Mouse (Mus musculus) CD8-positive naive resting alpha-beta T cell, adult 2 months (primary cell): ENCODE measurements around the gene Zswim9.
"Not testable (repeated sequence)": the region's sequence is repeated elsewhere in the genome, so short reads cannot be mapped to it uniquely, and the experiment has no call there.

Source experiments
- DNase-seq, 2 experiments: peaks; one replicate each; pipeline ENCODE4 v3.0.0; 2022; ENCODE audit warnings: low read depth in 2 of 2, low spot score in 2 of 2

Gene Zswim9

DNA sequence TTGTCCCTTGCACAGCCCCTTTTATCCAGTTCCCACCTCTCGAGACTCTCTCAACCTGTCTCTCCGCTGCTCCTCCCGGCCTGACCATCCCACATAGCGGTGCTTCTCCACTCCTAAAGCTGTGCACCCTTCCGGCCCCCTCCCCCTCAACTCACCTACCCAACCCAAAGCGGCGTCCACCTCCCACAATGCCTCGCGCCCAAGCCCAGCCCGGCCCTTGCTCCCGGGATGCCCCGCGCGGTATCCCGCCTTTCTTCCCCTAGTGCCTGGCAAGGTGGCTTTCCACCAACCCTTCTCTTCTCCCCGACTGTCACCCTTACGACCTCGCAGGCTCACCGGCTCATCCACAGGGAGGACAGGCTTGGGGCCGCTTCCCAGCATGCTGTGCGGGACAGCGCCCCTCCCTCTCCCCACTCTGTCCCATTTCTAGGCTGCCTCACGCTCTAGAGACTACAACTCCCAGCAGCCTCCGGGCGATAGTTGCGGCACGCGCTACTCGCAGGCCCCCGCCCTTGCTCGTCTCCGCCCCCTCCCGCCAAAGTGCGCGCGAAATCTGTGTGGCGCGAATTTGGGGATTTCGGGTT is at the start of gene Zswim9:
Zswim9 (minus strand) TSS at position 414 of the 584 bp plus-strand sequence.
- DNase-seq = peak; percentile 88 to 92

DNA sequence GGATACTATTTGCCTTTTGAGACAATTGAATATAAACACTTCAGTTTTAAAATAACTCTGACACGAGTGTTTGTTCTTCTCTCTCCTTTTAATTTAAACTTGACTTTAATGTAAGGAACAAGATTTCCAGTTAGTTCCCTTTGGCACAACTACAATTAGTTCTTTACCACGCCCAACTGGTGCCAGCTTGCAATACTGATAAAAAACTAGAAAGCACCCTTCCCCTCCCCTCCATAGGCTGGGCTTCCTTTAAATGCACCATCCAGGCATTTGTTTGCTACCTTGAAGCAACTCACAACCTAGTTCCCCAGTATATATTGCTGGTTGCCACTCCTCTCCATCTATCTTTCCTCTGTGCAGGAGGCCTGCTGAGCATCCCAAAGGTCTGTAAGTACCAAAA is 45.8 kb upstream of the Zswim9 start, which contains the start of gene Pla2g4c:
Pla2g4c (plus strand) TSS at position 340 of the 400 bp plus-strand sequence.
- DNase-seq = no peak

- no peak for DNase-seq
Observed at GRCm38 (mm10) chr7:13321424-13321823, 42.9 kb upstream of the Zswim9 start.

DNA sequence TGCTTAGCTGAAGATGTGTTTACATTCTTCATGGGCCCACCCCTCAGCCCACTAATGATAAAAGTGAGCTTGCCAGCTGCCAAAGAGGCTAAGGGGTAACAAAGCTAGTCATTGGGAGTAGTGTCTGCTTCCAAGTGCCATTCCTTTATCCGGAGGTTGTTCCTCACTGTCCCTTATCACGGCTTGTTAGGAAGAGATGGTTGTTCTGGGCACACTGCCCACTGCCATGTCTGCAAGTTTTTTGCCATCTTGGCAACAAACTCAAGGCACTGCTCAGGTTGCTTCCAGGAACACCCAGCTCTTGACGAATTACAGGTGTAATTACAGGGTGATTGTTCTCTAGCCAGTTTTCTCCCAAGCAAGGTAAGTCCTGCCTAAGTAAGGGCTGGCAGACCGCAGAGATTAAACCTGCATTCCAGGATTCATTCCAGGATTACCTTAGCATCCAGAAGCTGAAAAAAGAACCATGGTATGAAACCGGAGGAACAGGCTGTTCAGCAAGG is 35.6 kb upstream of the Zswim9 start:
- no peak for DNase-seq

- DNase-seq = no peak
Observed at GRCm38 (mm10) chr7:13311401-13311800, 32.9 kb upstream of the Zswim9 start.

DNA sequence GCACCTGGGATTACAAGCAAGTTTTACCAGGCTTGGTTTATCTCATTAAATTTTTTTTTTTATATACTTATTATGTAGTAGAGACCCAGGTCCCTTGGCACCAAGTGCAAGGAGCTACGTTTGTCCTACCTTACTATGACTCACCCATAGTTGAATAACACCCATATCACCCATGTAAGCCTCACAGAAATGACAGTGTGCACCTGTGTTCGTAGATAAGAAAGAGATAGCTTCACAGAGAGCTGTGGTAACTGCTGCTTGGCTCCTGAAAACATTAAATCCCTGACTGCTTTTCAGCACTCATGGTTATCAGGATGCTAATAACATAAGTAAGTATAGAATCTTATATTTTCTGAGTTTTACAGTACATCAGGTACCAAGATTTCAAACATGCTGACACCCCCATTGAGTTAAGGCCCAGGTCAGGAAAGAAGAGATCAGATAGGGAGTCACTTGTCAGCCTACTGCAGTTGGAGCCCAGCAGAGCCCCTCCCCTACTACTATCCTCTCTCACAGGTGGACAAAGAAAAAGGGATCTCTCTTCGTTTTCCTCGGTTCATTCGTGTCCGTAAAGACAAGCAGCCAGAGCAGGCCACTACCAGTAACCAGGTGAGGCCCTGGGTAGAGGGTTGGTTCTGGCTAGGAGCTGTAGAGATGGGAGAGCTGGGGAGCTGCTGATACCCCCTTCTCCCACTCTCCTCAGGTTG is 32.1 kb upstream of the Zswim9 start:
- no peak for DNase-seq

DNA sequence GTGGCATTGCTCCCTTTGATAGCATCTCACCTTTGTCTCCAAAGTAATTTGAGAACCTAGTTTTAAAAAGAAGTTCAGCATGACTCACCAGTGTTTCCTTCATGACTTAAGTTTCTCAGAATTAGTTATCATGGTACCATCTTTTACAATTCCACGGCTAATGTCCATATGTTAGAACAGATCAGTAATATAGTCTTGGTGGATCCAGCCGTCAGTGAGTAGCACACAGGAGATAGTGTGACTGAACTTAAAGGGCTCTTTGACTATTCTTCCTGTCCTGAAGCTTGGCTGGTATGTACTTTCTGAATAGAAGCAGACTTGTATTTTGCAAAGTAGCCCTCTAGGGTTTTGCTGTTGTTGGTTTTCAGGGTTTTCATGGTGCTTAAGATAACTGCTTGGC is 30.9 kb upstream of the Zswim9 start:
- DNase-seq = no peak

GRCm38 (mm10) chr7:13303372-13303771 is 24.9 kb upstream of the Zswim9 start:
- no peak for DNase-seq

DNA sequence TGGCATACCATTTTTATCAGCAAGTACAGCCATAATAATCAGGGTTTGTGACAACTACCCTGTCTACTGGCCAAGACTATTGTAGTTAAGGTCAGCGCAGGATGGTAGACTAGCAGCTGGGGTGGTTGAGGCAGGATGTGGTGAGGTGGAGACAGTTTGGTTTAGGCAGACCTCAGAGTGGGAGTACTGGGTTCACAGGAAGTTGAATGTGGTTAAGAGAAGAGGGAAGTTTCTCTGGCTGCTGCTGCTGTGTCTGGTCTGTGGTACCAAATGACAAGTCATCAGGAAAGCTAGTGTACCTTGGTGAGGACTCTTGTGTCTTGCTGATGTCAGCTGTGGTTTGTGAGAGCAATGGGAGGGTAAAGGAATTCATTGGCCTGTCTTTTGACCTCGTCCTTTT is 24.3 kb upstream of the Zswim9 start:
- DNase-seq = peak; percentile 7 to 43

DNA sequence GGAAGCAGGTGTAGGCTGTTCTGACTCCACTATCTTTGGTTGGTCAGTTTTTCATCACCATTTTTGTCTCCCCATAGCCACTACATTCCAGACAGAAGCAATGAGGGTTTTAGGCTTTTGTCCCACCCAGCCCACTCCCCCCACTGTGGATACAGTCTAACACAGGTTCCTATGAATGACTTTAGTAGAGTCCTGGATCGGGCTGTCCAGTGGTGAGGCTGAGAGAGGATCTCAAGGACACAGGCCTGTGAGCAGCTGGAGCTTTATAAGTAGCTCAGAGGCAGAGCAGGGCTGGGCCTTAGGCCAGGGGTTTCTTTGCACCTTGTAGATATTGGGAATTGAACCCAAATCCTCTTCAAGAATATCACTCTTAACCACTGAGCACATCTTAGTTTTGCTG is 23.1 kb upstream of the Zswim9 start:
- DNase-seq = no peak

DNA sequence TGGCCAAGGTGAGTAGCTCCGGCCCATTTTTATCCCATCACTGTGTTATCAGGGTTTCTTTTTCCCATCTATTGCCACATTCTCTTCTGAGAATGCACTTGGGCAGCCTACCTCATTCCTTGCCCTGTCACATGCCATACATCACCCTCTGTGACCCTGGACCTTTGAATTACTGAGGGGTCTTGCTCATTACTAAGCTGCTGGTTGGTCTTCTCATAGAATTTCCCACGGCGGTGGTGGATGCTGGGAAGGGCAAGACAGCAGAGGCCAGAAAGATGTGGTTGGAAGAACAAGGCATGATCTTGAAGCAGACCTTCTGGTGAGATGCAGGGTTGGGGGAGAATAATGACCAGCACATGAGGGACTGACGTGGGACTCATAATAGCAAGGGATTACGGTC is 20.3 kb upstream of the Zswim9 start:
- no peak for DNase-seq

- no peak for DNase-seq
Observed at GRCm38 (mm10) chr7:13297636-13298035, 19.1 kb upstream of the Zswim9 start.

DNA sequence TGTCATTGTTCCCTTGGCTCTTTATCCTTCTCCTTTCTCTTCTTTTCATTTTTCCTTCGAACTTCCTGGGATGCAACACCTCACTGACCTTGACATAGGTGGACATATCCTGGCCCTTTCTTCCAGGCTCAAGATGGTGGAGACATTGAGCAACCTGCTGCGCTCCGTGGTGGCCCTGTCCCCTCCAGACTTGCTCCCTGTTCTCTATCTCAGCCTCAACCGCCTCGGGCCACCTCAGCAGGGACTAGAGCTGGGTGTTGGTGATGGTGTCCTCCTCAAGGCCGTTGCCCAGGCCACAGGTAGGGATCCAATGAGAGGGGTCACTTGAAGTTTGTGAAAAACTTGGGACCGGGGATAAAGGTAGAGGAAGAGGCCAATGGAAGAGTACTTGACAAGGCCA is 16.7 kb upstream of the Zswim9 start:
- no peak for DNase-seq

GRCm38 (mm10) chr7:13293878-13294855 is 15.6 kb upstream of the Zswim9 start:
- DNase-seq = no peak

DNA sequence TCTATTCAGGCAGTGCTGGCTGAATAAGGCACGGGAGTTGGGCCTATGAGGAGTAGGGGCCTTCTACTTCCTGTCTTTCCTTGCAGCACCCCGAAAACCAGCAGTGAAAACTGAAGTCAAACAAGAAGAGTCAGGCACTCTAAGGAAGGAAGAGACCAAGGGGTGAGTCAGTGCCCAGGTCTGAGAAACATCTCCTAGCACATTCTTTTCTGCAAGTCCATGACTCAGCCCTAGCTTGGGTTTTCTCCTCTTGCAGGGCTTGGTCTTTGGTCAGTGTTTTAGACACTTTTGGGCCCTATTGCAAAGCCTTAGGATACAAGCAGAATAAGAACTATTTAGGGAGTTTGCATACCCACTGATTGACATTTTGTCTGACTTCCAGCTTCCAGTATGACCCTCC is 12.8 kb upstream of the Zswim9 start:
- DNase-seq = no peak

DNA sequence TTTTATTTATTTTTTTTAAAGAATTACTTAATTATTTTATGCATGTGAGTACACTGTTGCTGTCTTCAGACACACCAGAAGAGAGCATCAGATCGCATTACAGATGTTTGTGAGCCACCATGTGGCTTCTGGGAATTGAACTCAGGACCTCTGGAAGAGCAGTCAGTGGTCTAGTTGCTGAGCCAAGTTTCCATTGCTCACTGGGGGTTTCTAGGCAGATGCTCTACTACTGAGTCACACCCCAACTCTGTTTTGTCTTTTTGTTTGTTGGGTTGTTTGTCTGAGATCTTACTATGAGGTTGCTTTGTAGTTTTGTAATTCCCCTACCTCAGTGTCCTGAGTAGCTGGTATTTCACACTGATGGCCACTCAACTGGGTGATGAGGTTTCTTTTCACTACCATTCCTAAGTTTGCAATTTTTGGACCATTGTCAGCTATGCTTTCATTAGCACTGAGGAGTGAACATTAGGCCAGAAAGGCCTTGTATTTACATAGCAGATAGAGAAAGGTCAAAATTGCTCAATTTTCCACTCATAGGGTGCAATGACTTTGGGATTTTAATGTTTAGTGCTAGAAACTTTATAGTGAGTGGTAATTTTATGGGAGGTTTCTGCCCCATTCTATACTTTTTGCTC is 11.6 kb upstream of the Zswim9 start:
- DNase-seq = no peak

- no peak for DNase-seq
Observed at GRCm38 (mm10) chr7:13288621-13289020, 10.1 kb upstream of the Zswim9 start.

DNA sequence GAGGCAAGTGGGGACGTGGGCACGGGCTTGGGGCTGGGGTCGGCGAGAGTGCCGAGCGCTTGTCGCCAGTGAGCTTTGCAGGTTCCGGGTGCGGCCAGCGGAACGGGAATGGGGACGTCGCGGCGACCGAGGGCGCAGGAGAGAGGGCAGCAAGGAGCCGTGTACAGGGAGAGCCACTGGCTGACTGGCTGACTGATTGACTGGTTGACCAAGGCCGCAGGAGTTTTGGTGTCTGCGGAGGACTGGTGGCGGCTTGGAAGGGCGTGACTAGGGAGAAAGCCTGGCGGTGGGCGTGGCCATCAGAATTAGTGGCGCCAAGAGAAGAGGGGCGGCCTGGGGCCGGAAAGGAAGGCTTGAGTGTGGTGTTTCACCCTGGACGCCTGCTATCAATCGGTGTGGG is 436 bp upstream of the Zswim9 start:
- DNase-seq = not testable (repeated sequence)

DNA sequence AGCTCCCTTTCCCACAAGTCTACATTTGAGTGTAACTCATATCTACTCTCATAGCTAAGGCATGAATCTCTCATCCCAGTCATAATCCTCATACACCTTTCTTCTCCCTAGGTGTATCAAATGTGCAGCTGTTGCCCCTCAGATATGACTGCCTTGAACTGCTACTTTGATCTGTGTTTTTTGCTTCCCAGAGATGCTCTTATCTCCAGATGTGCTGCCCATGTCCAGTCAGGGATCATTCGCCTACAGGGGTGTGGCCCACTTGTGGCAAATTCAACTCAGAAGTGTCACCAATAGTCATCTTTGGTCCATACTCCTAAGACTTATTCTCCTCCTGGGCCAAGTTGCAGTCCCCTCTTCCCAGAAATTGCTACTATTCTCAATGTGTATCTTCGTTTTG is 688 bp downstream of the Zswim9 start:
- DNase-seq = no peak

GRCm38 (mm10) chr7:13277081-13277480 is 1.4 kb downstream of the Zswim9 start, which contains the start of gene Lig1:
Lig1 (plus strand) TSS chr7:13277283.
- no peak for DNase-seq

DNA sequence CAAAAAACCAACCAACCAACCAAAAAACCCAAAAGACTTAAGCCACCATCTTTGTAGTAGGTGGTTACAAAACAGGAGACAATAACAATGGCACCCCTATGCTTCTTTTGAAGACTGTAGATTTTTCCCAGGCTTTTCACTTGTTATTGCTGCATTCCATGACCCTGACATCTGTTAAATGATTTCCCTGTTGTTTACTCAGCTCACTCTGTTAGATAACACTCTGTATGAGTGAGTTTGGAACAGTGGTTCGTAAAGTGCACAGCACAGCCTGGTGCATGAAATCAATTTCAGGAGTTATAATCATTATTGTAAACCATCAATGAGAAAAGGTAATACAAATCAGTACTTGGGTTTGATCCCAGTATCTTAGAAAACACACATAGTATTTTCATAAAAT is 6.8 kb downstream of the Zswim9 start:
- DNase-seq = no peak
